Mouse (Mus musculus): Measurements from ENCODE around the gene Nr5a2. TPM values are rescaled to one million over a fixed set of nuclear protein-coding genes. Genes with fewer than 3 reads are reported as not detected.
A peak's percentile ranks its signal among the peaks of the same experiment; 100 is the strongest.

Gene Nr5a2
- polyA plus RNA-seq, 1 experiment: 33.9 TPM

- peaks cover 3% of the 10 kb centered on the region for H3K4me1 ChIP-seq (ENCODE audit: control insufficient read depth, insufficient read depth, low read length)
These were observed 8.2 kb downstream of the Nr5a2 start for GRCm38 (mm10) chr1:136951946-136952531.

GRCm38 (mm10) chr1:136951155-136951650 lies 9.0 kb downstream of the Nr5a2 start:
- H3K9ac ChIP-seq (ENCODE audit: low read depth, poor library complexity, severe bottlenecking): peak overlapping the region; percentile 66; the same call in 1 of the 2 replicates
- no peak overlapping the region for H3K4me3 ChIP-seq (ENCODE audit: low read depth, low read length)
- peaks cover 5% of the 10 kb centered on the region for H3K4me1 ChIP-seq (ENCODE audit: control insufficient read depth, insufficient read depth, low read length)

More at GRCm38 (mm10) chr1:136951946-136952531, 8.2 kb downstream of the Nr5a2 start:
- TF ChIP-seq CTCF (IDR thresholded peaks at IDR 0.05; ENCODE audit: low read depth, low read length) (no peak), EP300 (IDR thresholded peaks at IDR 0.05; ENCODE audit: insufficient read depth, low read depth, low read length) (0 out of 2 replicates have a peak, but pooled peaks have one; percentile 18)
- no peaks in the 10 kb centered on the region for H3K36me3 ChIP-seq (ENCODE audit: control insufficient read depth, insufficient read depth, low read length, poor library complexity, severe bottlenecking)
- H3K27ac ChIP-seq (ENCODE audit: insufficient read depth, low read length): peak overlapping the region; percentile 66
- H3K4me3 ChIP-seq (ENCODE audit: low read depth, low read length): peak overlapping the region; percentile 71
- H3K27me3 ChIP-seq (ENCODE audit: control insufficient read depth, insufficient read depth, low read length, poor library complexity, severe bottlenecking): no peaks in the 10 kb centered on the region
- H3K9me3 ChIP-seq (replicated peaks; ENCODE audit: control insufficient read depth, insufficient read depth, low read length, poor library complexity, severe bottlenecking): no peaks in the 10 kb centered on the region
- peak overlapping the region; percentile 66 for H3K9ac ChIP-seq (ENCODE audit: low read depth, poor library complexity, severe bottlenecking)

GRCm38 (mm10) chr1:136949323-136949741 lies 10.9 kb downstream of the Nr5a2 start:
- Histone ChIP-seq H3K9ac (ENCODE audit: low read depth, poor library complexity, severe bottlenecking) (peak overlapping the region; percentile 83), H3K4me1 (ENCODE audit: control insufficient read depth, insufficient read depth, low read length) (peaks cover 5% of the 10 kb centered on the region), H3K27ac (ENCODE audit: insufficient read depth, low read length) (peak overlapping the region; percentile 47; the same call in 1 of the 2 replicates)

More at GRCm38 (mm10) chr1:136951155-136951650, 9.0 kb downstream of the Nr5a2 start:
- Histone ChIP-seq H3K27ac (ENCODE audit: insufficient read depth, low read length) (peak overlapping the region; percentile 66), H3K9me3 (replicated peaks; ENCODE audit: control insufficient read depth, insufficient read depth, low read length, poor library complexity, severe bottlenecking) (no peaks in the 10 kb centered on the region), H3K36me3 (ENCODE audit: control insufficient read depth, insufficient read depth, low read length, poor library complexity, severe bottlenecking) (no peaks in the 10 kb centered on the region), H3K27me3 (ENCODE audit: control insufficient read depth, insufficient read depth, low read length, poor library complexity, severe bottlenecking) (no peaks in the 10 kb centered on the region)
- TF ChIP-seq CTCF (IDR thresholded peaks at IDR 0.05; ENCODE audit: low read depth, low read length) (no peak), EP300 (IDR thresholded peaks at IDR 0.05; ENCODE audit: insufficient read depth, low read depth, low read length) (peak; percentile 64; the same call in 1 of the 2 replicates)

GRCm38 (mm10) chr1:136948511-136949275 lies 11.6 kb downstream of the Nr5a2 start:
- Histone ChIP-seq H3K27ac (ENCODE audit: insufficient read depth, low read length) (peak overlapping the region; percentile 47; the same call in 1 of the 2 replicates), H3K36me3 (ENCODE audit: control insufficient read depth, insufficient read depth, low read length, poor library complexity, severe bottlenecking) (peaks cover 8% of the 10 kb centered on the region), H3K9me3 (replicated peaks; ENCODE audit: control insufficient read depth, insufficient read depth, low read length, poor library complexity, severe bottlenecking) (no peaks in the 10 kb centered on the region), H3K27me3 (ENCODE audit: control insufficient read depth, insufficient read depth, low read length, poor library complexity, severe bottlenecking) (no peaks in the 10 kb centered on the region), H3K4me3 (ENCODE audit: low read depth, low read length) (peak overlapping the region; percentile 81), H3K4me1 (ENCODE audit: control insufficient read depth, insufficient read depth, low read length) (peaks cover 5% of the 10 kb centered on the region), H3K9ac (ENCODE audit: low read depth, poor library complexity, severe bottlenecking) (peak overlapping the region; percentile 83)
- TF ChIP-seq POLR2A (IDR thresholded peaks at IDR 0.05; ENCODE audit: insufficient read depth, low read length) (no peak), EP300 (IDR thresholded peaks at IDR 0.05; ENCODE audit: insufficient read depth, low read depth, low read length) (peak; percentile 37; the same call in 1 of the 2 replicates)

More at GRCm38 (mm10) chr1:136949323-136949741, 10.9 kb downstream of the Nr5a2 start:
- no peaks in the 10 kb centered on the region for H3K27me3 ChIP-seq (ENCODE audit: control insufficient read depth, insufficient read depth, low read length, poor library complexity, severe bottlenecking)
- peak overlapping the region; percentile 81 for H3K4me3 ChIP-seq (ENCODE audit: low read depth, low read length)
- no peaks in the 10 kb centered on the region for H3K9me3 ChIP-seq (replicated peaks; ENCODE audit: control insufficient read depth, insufficient read depth, low read length, poor library complexity, severe bottlenecking)
- no peak for TF ChIP-seq POLR2A (IDR thresholded peaks at IDR 0.05; ENCODE audit: insufficient read depth, low read length)
- 0 out of 2 replicates have a peak, but pooled peaks have one; percentile 23 for TF ChIP-seq EP300 (IDR thresholded peaks at IDR 0.05; ENCODE audit: insufficient read depth, low read depth, low read length)
- TF ChIP-seq CTCF (IDR thresholded peaks at IDR 0.05; ENCODE audit: low read depth, low read length): no peak
- peaks cover 4% of the 10 kb centered on the region; the same call in 1 of the 2 replicates for H3K36me3 ChIP-seq (ENCODE audit: control insufficient read depth, insufficient read depth, low read length, poor library complexity, severe bottlenecking)

GRCm38 (mm10) chr1:136948127-136948422 lies 12.2 kb downstream of the Nr5a2 start:
- H3K4me1 ChIP-seq (ENCODE audit: control insufficient read depth, insufficient read depth, low read length): peaks cover 5% of the 10 kb centered on the region
- H3K27me3 ChIP-seq (ENCODE audit: control insufficient read depth, insufficient read depth, low read length, poor library complexity, severe bottlenecking): no peaks in the 10 kb centered on the region
- no peak for TF ChIP-seq EP300 (IDR thresholded peaks at IDR 0.05; ENCODE audit: insufficient read depth, low read depth, low read length)
- no peak for TF ChIP-seq POLR2A (IDR thresholded peaks at IDR 0.05; ENCODE audit: insufficient read depth, low read length)
- H3K36me3 ChIP-seq (ENCODE audit: control insufficient read depth, insufficient read depth, low read length, poor library complexity, severe bottlenecking): peaks cover 13% of the 10 kb centered on the region
- no peak overlapping the region for H3K27ac ChIP-seq (ENCODE audit: insufficient read depth, low read length)
- H3K9me3 ChIP-seq (replicated peaks; ENCODE audit: control insufficient read depth, insufficient read depth, low read length, poor library complexity, severe bottlenecking): no peaks in the 10 kb centered on the region
- peak overlapping the region; percentile 81 for H3K4me3 ChIP-seq (ENCODE audit: low read depth, low read length)
- peak overlapping the region; percentile 83 for H3K9ac ChIP-seq (ENCODE audit: low read depth, poor library complexity, severe bottlenecking)
